Mouse (Mus musculus): ENCODE measurements around the gene Polr3b.

Polr3b gene

DNA sequence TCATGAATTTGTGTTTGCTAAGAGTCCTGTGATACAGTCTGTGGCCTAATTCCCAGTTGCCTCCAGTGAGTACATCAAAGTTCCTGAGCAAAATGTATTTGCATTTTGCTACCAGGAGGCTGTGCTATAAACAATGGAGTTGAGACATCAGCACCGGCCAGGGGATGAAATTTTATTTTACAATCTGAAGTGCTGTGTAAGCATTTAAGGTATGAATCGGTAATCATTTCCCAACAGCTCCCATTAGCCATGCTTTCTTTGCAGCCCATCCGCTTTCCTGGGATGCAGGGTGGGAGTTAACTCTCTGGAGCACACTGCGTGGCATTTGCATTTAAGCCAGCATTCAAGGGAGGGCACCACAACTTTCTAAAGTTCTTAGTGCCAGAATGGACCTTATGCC is 88.1 kb downstream of the Polr3b start:
- DNase-seq (ENCODE audit: low spot score in 2 of 2): no peak

GRCm38 (mm10) chr10:84710827-84711226 is 88.7 kb downstream of the Polr3b start:
- no peak for DNase-seq (ENCODE audit: low spot score in 2 of 2)

DNA sequence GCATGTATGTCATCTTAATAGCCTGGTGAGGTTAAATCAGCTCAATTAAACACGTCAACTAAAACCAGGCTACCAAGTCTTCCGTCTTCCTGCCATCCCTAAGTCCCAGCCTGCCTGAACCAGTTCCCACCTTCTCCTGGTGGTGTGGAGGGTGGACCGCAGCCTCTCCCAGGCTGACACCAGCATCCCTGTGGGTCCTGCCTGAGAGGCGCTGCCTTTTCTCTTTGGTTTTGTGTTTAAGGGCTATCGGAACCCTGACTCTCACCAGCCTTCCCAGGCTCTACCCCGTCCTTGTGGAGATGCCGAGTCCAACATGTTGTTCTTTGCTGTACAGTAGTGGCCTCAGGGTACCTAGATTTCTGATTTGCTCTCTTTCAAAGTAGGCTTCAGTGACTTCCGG is 89.4 kb downstream of the Polr3b start:
- DNase-seq (ENCODE audit: low spot score in 2 of 2): no peak

- DNase-seq (ENCODE audit: low spot score in 2 of 2): no peak
Observed at GRCm38 (mm10) chr10:84711940-84712339, 89.8 kb downstream of the Polr3b start.

GRCm38 (mm10) chr10:84712532-84712931 is 90.4 kb downstream of the Polr3b start:
- DNase-seq (ENCODE audit: low spot score in 2 of 2): no peak

DNA sequence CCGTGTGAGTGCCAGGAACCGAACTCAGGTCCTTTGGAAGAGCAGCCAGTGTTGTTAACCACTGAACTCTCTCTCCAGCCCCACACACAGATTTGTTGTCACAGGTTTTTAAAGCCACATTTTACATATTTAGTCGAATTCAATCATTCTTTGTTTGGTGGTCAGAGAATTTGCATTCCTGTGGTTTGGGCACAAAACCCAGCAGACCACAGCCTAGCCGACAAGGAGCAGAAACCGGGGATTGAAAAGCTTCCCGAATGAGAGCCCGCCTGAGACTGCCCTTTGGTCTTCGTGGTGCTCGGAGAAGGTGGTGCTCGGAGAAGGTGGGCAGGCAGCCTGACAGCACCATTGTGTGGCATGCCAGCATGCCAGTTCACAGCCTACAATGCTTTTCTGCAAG is 91.0 kb downstream of the Polr3b start:
- no peak for DNase-seq (ENCODE audit: low spot score in 2 of 2)

DNA sequence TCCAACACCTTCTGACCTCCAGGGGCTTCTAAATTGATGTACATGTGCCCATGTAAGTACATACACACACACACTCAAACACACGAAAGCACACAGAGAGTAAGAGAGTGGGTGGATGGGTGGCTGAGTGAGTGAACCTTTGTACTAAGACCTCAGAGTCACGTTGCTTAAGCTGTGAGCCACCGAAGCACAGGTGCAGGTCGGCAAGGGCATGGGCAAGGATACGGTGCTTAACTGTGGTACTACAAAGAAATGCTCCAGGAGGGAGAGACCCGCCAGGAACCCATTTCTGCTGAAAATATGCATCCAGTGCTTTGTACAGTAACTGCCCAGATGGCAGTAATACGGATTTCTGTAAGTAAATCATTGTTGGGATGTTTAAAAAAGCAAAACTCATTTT is 93.5 kb downstream of the Polr3b start:
- DNase-seq (ENCODE audit: low spot score in 2 of 2): no peak

DNA sequence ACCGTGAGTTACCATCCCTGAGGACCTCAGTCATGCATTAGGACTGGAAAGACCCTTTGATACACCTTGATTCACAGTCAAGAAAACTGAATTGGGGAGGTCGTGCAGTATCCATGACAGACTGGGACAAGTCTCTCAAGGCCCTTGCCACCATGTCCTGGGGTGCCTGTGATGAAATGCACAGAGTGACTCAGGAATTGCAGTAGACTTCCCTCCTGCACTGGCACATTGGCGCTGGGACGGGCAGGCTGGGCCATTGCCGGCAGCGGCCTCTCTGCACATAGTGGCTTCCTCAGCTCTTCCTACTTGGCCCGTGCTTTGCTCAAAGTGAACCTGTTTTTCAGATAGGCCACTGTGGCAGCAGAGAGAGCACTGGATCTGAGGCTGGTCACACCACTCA is 94.5 kb downstream of the Polr3b start:
- no peak for DNase-seq (ENCODE audit: low spot score in 2 of 2)

GRCm38 (mm10) chr10:84722711-84723110 is 100.6 kb downstream of the Polr3b start:
- no peak for DNase-seq (ENCODE audit: low spot score in 2 of 2)

DNA sequence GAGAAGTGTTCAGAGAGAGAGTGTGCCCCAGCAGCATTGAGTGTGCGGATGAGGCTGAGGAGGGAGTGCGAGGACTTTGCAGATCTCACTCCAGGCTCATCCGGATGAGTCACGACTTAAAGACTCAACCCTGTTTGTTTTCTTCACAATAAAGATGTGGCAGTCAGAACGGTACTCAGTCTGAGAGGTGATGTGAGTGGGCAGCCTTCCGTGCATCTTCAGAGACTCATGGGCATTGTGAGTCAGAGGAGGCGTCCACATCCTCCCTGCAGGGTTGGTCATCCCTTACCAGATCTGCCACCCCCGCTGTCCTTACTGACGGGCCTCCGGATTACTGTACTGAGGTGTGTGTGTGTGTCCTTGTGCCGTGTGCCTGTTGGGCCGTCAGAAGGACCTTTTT is 104.9 kb downstream of the Polr3b start:
- no peak for DNase-seq (ENCODE audit: low spot score in 2 of 2)

DNA sequence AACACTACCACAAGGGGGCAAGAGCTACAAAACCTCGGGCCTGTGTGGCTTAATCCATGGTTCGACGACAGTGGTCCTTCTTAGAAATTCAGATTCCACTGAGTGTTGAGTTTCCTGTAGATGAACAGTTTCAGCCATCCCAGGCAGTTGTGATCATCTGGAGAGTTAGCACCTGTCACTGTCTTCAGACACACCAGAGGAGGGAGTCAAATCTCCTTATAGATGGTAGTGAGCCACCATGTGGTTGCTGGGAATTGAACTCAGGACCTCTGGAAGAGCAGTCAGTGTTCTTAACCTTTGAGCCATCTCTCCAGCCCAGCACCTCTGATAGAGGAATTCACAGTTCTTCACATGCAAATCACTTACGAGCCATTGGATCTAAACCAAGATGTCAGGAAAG is 105.7 kb downstream of the Polr3b start:
- DNase-seq (ENCODE audit: low spot score in 2 of 2): no peak

DNA sequence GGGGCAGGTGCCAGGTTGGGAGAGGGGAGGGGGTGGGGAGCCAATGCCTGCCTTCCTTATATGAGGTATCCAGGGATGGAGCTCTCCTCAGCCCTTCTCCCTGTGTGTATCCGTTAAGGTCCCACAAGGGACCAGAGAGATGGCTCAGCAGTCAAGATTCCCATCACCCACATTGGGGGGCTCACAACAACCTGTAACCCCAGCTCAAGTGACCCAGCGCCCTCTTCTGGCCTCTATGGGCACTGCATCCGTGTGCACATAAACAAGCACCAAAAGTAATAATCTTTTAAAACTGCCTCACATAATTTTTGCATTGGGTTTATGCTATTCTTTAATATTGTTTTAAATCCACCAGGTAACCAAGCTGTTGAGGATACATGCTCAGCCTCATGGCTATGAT is 108.0 kb downstream of the Polr3b start:
- no peak for DNase-seq (ENCODE audit: low spot score in 2 of 2)

DNA sequence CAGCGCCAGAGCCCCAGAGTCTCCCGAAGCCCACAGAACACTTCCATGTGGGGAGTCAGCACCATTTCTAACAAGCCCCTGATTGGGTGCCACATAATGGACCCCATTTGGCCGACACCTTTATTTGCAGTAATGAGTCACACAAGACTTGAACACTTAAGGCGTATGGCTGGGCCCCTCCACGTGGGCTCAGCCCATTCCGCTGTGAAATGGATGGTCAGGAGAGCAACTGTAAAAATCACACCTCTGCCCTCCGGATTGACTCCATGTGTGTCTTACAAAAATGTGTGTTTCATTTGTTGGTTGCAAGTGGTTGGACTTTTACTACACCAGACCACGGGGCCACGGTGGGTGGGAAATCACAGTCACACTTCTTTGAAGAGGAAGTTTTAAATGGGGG is 108.9 kb downstream of the Polr3b start:
- DNase-seq (ENCODE audit: low spot score in 2 of 2): no peak

GRCm38 (mm10) chr10:84733511-84733910 is 111.4 kb downstream of the Polr3b start:
- DNase-seq (ENCODE audit: low spot score in 2 of 2): no peak

DNA sequence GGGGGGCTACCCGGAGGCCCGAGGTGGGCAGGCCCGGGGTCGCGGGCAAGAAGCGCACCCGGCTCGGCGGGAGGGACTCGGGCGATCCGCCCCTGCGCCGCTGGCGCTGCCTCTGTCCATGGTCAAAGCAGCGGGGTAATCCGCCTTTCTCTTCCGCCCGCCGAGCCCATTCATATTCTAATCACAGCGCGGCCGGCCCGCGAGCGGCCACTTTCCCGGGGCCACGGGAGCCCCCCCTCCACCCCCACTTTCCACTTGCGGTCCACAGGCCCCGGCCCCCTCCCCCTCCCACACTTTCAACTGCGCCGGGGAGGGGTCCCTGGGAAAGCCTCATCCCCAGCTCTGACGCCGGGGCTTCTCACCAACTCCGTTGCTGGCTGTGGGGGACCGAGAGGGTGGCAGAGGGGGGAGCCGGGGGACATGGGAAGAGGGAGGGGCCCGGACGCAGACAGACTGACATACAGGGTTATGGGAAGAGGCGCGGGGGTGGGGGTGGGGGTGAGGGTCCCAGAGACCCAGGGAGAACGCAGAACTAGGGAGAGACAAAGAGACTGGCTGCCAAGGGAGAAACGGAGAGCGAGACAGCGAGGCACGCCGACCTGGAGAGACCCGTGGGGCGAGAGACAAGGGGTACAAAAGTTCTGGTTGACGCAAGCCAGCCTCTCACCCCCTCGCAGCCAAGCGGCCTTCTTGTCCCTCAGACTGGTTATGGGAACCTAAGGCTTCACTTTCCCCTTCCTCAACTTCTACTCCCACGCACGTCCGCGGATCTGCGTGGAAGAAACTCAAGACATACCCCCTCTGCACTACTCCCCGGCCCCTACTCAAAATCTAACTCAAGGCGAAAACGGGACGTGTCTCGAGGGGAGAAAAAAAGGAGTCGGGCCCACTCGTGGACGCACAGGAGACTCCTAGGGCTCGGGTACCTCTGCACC is 133.0 kb downstream of the Polr3b start:
- no peak for DNase-seq (ENCODE audit: low spot score in 2 of 2)

DNA sequence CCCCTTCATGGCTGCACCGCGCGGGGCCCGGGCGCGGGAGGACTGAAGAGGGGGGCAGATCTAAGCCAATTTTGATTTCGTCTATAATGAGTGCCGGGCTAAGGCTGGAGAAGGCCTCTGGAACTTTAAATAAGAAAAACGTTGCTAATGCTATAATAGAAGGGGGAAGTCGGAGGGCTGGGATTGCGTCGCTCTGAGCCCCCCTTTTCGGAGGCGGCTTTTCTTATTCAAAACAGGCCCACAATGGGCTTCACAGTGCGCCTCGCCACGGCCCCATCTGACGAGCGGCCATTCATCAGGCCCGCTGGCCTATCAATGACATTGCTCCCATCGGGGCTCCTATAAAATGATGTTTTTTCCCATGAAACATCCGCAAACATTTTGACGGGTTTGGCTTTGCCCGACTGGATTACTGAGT is 133.7 kb downstream of the Polr3b start, which contains the start of gene Rfx4:
Gene Rfx4 (plus strand): TSS at position 277 of the 418 bp plus-strand sequence.
- DNase-seq (ENCODE audit: low spot score in 2 of 2): no peak

- DNase-seq (ENCODE audit: low spot score in 2 of 2): no peak
Observed at GRCm38 (mm10) chr10:84756435-84757095, 134.5 kb downstream of the Polr3b start.

- no peak for DNase-seq (ENCODE audit: low spot score in 2 of 2)
Observed at GRCm38 (mm10) chr10:84757426-84758199, 135.5 kb downstream of the Polr3b start.

DNA sequence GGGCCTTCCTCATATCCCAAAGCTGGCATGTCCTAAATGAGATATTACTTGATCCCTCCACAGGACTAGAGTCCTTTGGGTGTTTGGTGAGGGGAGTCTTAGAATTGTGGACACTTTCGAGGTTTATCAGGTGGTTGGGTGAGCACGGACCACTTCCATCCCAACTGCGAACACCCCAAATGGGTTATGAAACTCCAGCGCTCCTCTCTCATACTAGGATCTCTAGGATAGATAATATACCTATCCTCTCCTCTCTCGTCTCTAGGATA is 136.0 kb downstream of the Polr3b start:
- no peak for DNase-seq (ENCODE audit: low spot score in 2 of 2)

- DNase-seq (ENCODE audit: low spot score in 2 of 2): no peak
Observed at GRCm38 (mm10) chr10:84758483-84759431, 136.7 kb downstream of the Polr3b start.

GRCm38 (mm10) chr10:84759511-84760117 is 137.5 kb downstream of the Polr3b start:
- DNase-seq (ENCODE audit: low spot score in 2 of 2): no peak
